Mouse (Mus musculus) intestine, embryonic 16.5 days (tissue): ENCODE results near the gene Unc13b. TPM values are rescaled to one million over a fixed set of nuclear protein-coding genes. Genes with fewer than 3 reads are reported as not detected.

Experiments used
- ATAC-seq: fragments of 200-750 bp; cut with Nextera tagmentation; 2 replicates; pipeline ENCODE4 v1.8.0; 2017; ENCODE audit warnings: moderate TSS enrichment, moderate library complexity
- H3K27ac ChIP-seq: fragments of 300-500 bp; sonication (generic); 2 replicates; pipeline ENCODE4 v1.5.1; 2014; ENCODE audit warnings: mild to moderate bottlenecking, low read length
- H3K27me3 ChIP-seq: fragments of 300-500 bp; sonication (generic); replicated peaks from 2 replicates; pipeline ENCODE4 v1.6.1; 2014; ENCODE audit warnings: low read length, control low read depth, mixed read lengths; ENCODE audit not compliant: control insufficient read depth, insufficient read depth
- H3K36me3 ChIP-seq: fragments of 300-500 bp; sonication (generic); 2 replicates; pipeline ENCODE4 v1.6.1; 2014; ENCODE audit warnings: low read length, control low read depth; ENCODE audit not compliant: control insufficient read depth, insufficient read depth
- H3K4me1 ChIP-seq: fragments of 300-500 bp; sonication (generic); 2 replicates; pipeline ENCODE4 v1.6.1; 2014; ENCODE audit warnings: low read length, control low read depth, mixed read lengths; ENCODE audit not compliant: control insufficient read depth, insufficient read depth
- H3K4me2 ChIP-seq: fragments of 300-500 bp; sonication (generic); 2 replicates; pipeline ENCODE4 v1.6.1; 2014; ENCODE audit warnings: low read depth, low read length, control low read depth
- H3K4me3 ChIP-seq: fragments of 300-500 bp; sonication (generic); 2 replicates; pipeline ENCODE4 v1.5.1; 2014; ENCODE audit warnings: mild to moderate bottlenecking, low read length
- H3K9ac ChIP-seq: fragments of 300-500 bp; sonication (generic); 2 replicates; pipeline ENCODE4 v1.6.1; 2014; ENCODE audit warnings: low read depth, low read length
- H3K9me3 ChIP-seq: fragments of 300-500 bp; sonication (generic); 2 replicates; pipeline ENCODE4 v1.6.1; 2016; ENCODE audit warnings: low read length, control low read depth; ENCODE audit not compliant: control insufficient read depth
- whole genome bisulfite sequencing: fragments of 180-500 bp; shearing (Covaris S2); extraction: QIAGEN DNeasy Blood & Tissue Kit; methylation state at CpG from one replicate; pipeline ENCODE4 v1.1.7; 2014; 5-methylcytosine and 5-hydroxymethylcytosine counted together
- polyA plus RNA-seq: library from polyadenylated mRNA; unstranded; fragments of >200 nt; fragmentation: Nextera tagmentation; extraction: Ambion mirVana; gene quantifications from 2 replicates; pipeline ENCODE4 v1.2.1, GENCODE M21; 2015

The Unc13b gene
- polyA plus RNA-seq, 1 experiment from 2014 or later, result 3.9 TPM

DNA sequence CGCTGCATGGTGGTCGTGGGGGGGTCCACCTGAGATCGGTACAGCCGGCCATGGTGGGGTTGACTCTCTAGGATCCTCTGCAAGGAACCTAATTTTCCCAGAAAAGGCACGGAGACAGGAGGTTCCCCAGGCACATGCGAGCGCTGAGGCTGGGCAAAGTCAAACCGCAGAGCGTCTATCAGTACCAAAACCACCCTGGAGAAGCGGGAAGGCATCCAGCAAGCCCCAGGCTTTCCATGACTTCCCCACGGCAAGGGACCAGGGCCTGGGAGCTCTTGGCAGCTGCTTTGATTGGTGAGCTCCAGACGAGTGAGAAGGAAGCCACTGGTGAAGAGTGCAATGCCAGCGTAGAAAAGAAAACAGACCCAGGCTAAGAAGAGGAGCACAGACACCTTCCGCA, 34.1 kb upstream of the Unc13b start:
- peak overlapping the region; percentile 84 for H3K4me2 ChIP-seq
- peak overlapping the region; percentile 93 for H3K27ac ChIP-seq
- H3K4me3 ChIP-seq, result peak overlapping the region; percentile 69
- H3K9ac ChIP-seq, result peak overlapping the region; percentile 77
- ATAC-seq, result no peak
- H3K9me3 ChIP-seq, result no peaks in the 10 kb centered on the region
- 76% methylated on average over 14 of the region's 14 CpGs for WGBS
- H3K27me3 ChIP-seq, result no peaks in the 10 kb centered on the region
- peaks cover 9% of the 10 kb centered on the region for H3K4me1 ChIP-seq
- H3K36me3 ChIP-seq, result peaks cover 23% of the 10 kb centered on the region

GRCm38 (mm10) chr4:43025084-43025960, 33.4 kb upstream of the Unc13b start, which contains the start of gene Pigo:
TSS of gene Pigo (minus strand) at chr4:43025819.
- H3K27ac ChIP-seq, result peak within 1 kb of the TSS; percentile 93
- peak within 1 kb of the TSS; percentile 84 for H3K4me2 ChIP-seq
- peaks cover 13% of the 10 kb centered on the region for H3K4me1 ChIP-seq
- peak within 1 kb of the TSS; percentile 69 for H3K4me3 ChIP-seq
- H3K9ac ChIP-seq, result peak within 1 kb of the TSS; percentile 77
- WGBS, result 6% methylated on average over 42 of the region's 42 CpGs
- ATAC-seq, result peak; percentile 97
- H3K36me3 ChIP-seq, result peaks cover 23% of the 10 kb centered on the region
- no peaks in the 10 kb centered on the region for H3K9me3 ChIP-seq
- no peaks in the 10 kb centered on the region for H3K27me3 ChIP-seq

DNA sequence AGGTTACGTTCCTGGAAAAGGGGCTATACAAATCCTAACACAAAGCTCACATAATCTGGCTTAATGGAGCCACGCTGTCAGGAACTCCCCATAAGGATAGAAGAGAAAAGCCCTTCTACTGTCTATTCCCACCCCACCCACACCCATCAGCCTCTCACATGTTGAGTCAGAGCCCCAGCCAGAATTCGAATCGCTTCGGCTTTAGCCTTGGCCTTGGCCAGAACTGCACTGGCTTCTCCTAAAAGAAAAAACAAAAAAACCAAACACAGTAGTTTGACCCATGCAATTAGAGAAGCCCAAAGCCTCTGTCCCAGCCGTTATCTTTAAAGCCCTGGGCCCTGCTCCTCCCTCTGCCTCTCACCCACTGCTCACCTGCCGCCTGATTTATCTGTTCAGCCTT, 29.6 kb upstream of the Unc13b start:
- ATAC-seq, result no peak
- H3K9ac ChIP-seq, result no peak overlapping the region
- no peaks in the 10 kb centered on the region for H3K9me3 ChIP-seq
- peaks cover 22% of the 10 kb centered on the region for H3K4me1 ChIP-seq
- H3K4me2 ChIP-seq, result no peak overlapping the region
- no peak overlapping the region for H3K4me3 ChIP-seq
- WGBS, result 91% methylated on average over 7 of the region's 7 CpGs
- no peak overlapping the region for H3K27ac ChIP-seq
- H3K36me3 ChIP-seq, result peaks cover 7% of the 10 kb centered on the region; the same call in 1 of the 2 replicates
- H3K27me3 ChIP-seq, result no peaks in the 10 kb centered on the region

- no peak overlapping the region for H3K9ac ChIP-seq
- H3K27ac ChIP-seq, result no peak overlapping the region
- no peak overlapping the region; the same call in 1 of the 2 replicates for H3K4me2 ChIP-seq
- no peaks in the 10 kb centered on the region for H3K27me3 ChIP-seq
- no peak for ATAC-seq
- no peaks in the 10 kb centered on the region for H3K9me3 ChIP-seq
- H3K4me3 ChIP-seq, result no peak overlapping the region
- 92% methylated on average over 9 of the region's 9 CpGs for WGBS
- H3K4me1 ChIP-seq, result peaks cover 15% of the 10 kb centered on the region
- H3K36me3 ChIP-seq, result peaks cover 7% of the 10 kb centered on the region; the same call in 1 of the 2 replicates
These were observed 29.0 kb upstream of the Unc13b start for GRCm38 (mm10) chr4:43029749-43030148.

DNA sequence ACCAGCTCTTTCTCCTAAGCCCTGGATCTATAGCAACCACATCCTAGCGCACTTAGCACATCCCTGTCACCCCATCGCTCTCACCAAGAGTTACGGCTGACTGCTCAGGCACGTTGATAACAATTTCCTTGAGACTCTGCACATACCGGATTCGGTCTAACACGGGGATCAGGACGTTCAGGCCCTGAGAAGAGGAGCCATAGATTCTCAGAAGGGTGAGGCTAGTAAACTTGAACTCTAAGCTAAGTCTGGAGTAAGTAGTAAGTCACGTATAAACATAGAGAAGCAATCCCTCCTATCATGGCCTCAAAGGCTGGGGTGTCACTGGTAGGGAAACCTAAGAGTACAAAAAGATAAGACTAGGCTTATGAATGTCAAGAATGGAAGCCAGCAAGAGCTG, 28.4 kb upstream of the Unc13b start:
- WGBS, result 65% methylated on average over 9 of the region's 9 CpGs
- no peak for ATAC-seq
- Histone ChIP-seq H3K36me3 (peaks cover 7% of the 10 kb centered on the region; the same call in 1 of the 2 replicates), H3K4me3 (peak overlapping the region; percentile 77), H3K4me1 (peaks cover 13% of the 10 kb centered on the region), H3K4me2 (peak overlapping the region; percentile 88), H3K9ac (peak overlapping the region; percentile 95), H3K27ac (peak overlapping the region; percentile 81), H3K27me3 (no peaks in the 10 kb centered on the region), H3K9me3 (no peaks in the 10 kb centered on the region)

DNA sequence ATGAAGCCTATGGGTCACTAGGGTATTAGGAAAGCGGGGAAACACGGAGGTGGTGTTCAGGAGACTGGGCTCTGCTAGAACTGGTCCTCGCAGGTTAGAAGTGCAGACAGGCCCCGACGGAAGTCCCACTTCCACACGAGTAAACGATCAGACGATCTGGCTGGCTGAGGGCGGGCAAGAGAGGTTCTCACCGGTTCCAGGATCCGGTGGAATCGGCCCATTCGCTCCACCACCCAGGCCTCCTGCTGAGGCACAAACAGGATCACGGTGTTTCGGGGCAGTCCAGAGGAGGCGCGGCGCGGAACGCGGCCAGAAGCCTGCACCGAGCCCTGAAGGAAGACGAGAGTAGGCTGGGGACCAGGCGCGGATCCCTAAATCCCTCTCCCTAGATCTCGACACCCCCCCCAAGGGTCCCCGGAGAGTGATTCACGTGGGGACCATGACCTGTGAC, 27.9 kb upstream of the Unc13b start:
- ATAC-seq, result peak; percentile 71
- peak overlapping the region; percentile 95 for H3K9ac ChIP-seq
- 1% methylated on average over 28 of the region's 28 CpGs for WGBS
- H3K4me3 ChIP-seq, result peak overlapping the region; percentile 77
- peaks cover 13% of the 10 kb centered on the region for H3K4me1 ChIP-seq
- H3K36me3 ChIP-seq, result peaks cover 7% of the 10 kb centered on the region; the same call in 1 of the 2 replicates
- no peaks in the 10 kb centered on the region for H3K9me3 ChIP-seq
- H3K27me3 ChIP-seq, result no peaks in the 10 kb centered on the region
- H3K4me2 ChIP-seq, result peak overlapping the region; percentile 88
- peak overlapping the region; percentile 81 for H3K27ac ChIP-seq

DNA sequence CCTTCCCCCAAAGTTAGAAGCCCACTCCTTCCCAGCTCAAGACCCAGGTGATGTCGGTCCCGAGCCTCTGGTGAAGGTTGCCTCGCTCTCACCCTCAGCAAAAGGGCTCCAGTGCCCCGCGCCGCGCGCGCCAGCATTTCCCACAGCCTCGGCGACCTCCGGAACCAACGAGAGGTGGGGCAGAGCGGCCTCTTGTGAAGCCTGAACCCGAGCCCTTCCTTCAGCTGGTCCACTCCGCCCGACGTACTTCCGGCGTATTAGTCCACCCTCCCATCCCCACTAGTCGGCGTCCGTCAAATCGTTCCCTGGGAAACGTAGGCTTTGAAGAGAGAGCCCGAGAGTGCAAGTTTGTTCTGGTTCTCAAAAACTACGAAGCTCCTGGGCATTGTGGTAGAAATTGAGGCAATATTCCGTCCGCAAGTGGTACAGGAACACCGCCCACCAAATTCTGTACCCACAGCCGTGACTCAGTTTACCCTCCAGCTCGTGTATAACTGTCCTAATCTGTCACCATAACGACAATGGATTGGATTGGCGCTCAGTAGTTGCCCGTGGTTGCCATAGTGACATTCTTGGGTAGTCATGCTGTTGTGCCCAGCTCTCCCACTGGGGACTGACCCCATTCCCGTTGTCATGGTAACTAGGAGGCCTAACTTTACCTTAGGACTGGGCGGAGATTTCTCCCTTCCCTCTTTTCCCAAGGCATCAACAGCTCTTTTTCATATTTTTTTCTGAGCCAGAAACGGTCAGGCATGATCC, 27.3 kb upstream of the Unc13b start, which contains the start of gene Stoml2:
Gene Stoml2, minus strand, starts transcription at position 474 of the 759 bp plus-strand sequence.
- ATAC-seq, result peak; percentile 97
- under 1% methylated on average over 38 of the region's 38 CpGs for WGBS
- H3K27ac ChIP-seq, result peak within 1 kb of the TSS; percentile 81
- H3K36me3 ChIP-seq, result peaks cover 10% of the 10 kb centered on the region; the same call in 1 of the 2 replicates
- H3K4me3 ChIP-seq, result peak within 1 kb of the TSS; percentile 77
- no peaks in the 10 kb centered on the region for H3K9me3 ChIP-seq
- H3K9ac ChIP-seq, result peak within 1 kb of the TSS; percentile 95
- H3K27me3 ChIP-seq, result no peaks in the 10 kb centered on the region
- peak within 1 kb of the TSS; percentile 88 for H3K4me2 ChIP-seq
- peaks cover 13% of the 10 kb centered on the region for H3K4me1 ChIP-seq

DNA sequence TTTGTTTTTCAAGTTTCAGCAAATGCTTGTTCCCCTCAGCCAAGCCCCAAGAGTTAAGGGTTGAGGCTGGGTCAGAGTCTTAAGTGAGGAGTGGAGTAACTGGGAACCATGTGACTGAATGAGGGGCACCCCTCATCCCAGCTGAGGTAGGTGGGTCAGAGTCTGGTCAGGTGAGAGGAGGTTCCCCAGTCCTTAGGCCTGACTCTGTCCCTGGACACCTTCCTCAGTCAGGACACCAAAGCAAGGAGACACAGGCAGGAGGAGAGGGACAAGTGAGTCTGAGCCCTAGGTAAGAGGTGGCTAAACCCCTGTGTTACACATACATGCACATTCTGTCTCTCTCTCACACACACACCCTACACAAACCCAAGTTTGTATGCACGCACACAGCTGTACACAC, 26.3 kb upstream of the Unc13b start:
- WGBS, result 90% methylated on average over 1 of the region's 1 CpGs
- no peaks in the 10 kb centered on the region for H3K27me3 ChIP-seq
- H3K9me3 ChIP-seq, result no peaks in the 10 kb centered on the region
- peaks cover 10% of the 10 kb centered on the region; the same call in 1 of the 2 replicates for H3K36me3 ChIP-seq
- H3K4me1 ChIP-seq, result peaks cover 13% of the 10 kb centered on the region
- H3K4me3 ChIP-seq, result no peak overlapping the region
- no peak for ATAC-seq
- H3K9ac ChIP-seq, result no peak overlapping the region
- no peak overlapping the region for H3K27ac ChIP-seq
- H3K4me2 ChIP-seq, result no peak overlapping the region

DNA sequence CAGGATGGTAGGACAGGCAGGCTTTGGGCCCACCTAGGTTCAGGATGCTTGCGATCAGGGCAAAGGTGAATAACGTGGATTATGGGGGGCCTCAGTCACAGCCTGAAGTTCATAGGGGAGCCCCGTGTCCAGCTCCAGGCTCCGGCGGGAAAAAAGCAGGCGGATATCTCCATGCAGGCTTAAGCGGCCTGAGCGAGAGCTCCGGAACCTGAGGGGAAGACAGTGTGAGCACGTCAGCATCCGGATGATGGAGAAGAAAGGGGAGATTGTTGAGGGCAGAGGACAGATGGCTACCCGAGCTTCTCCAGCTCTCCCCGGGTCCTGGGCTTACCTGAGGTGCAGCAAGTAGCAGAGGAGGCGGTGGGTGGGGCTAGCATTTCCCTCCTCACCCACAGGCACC, 25.3 kb upstream of the Unc13b start:
- Histone ChIP-seq H3K4me2 (no peak overlapping the region), H3K27me3 (no peaks in the 10 kb centered on the region)

More for the DNA sequence above, 25.3 kb upstream of the Unc13b start:
- no peak overlapping the region for H3K27ac ChIP-seq
- peaks cover 3% of the 10 kb centered on the region; the same call in 1 of the 2 replicates for H3K36me3 ChIP-seq
- H3K4me3 ChIP-seq, result no peak overlapping the region
- H3K9ac ChIP-seq, result no peak overlapping the region
- WGBS, result 81% methylated on average over 14 of the region's 14 CpGs
- no peak for ATAC-seq
- H3K9me3 ChIP-seq, result no peaks in the 10 kb centered on the region
- peaks cover 19% of the 10 kb centered on the region for H3K4me1 ChIP-seq
